Mouse (Mus musculus): ENCODE data around the gene Fut8.

- no peak for TF ChIP-seq POLR2AphosphoS2 (IDR thresholded peaks at IDR 0.05; ENCODE audit: insufficient read length, low read depth)
- no peak for TF ChIP-seq CEBPB (IDR thresholded peaks at IDR 0.05; ENCODE audit: insufficient read depth, poor library complexity, severe bottlenecking)
- TF ChIP-seq POLR2A (IDR thresholded peaks at IDR 0.05; ENCODE audit: insufficient read length, low read depth): no peak
Observed at GRCm38 (mm10) chr12:77214565-77214909, 23.4 kb upstream of the Fut8 start.

Measured in myocyte (in vitro differentiated cells).